Mouse (Mus musculus): Measurements from ENCODE around the gene Pvalb.

DNA sequence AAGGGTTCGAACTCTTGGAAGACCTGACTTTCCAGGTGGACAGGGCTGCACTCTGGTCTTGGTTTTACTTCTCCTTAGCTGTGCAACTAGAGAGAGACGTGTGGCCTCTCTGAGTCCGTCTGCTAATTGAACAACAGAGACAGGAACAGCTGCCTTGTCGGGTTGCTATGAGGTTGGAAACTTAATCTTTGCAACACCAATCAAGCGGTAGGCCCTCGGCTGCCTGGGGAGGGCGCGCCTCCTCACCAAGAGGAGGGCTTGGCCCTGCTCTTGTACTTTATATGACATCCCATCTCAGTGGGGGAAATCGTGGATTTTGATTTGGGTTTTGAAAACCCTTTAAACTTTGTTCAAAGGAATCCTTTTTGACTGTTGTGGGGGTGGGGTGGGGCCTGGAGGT, 44.3 kb downstream of the Pvalb start:
- TF ChIP-seq CTCF (IDR thresholded peaks at IDR 0.05; ENCODE audit: borderline replicate concordance, insufficient read depth, low read length) (no peak), POLR2A (IDR thresholded peaks at IDR 0.05; ENCODE audit: low read depth, low read length) (no peak)

Measured in embryonic fibroblast, embryonic 13.5 days (primary cell).